Mouse (Mus musculus) liver, embryonic 11.5 days (tissue): ENCODE measurements at regions not wholly inside any gene's neighbourhood (a gene's known extent, or its start where the extent isn't known, plus 50 kb on each side); places are given as distances from the start of the nearest gene placed in this dataset.
A peak's percentile ranks its signal among the peaks of the same experiment; 100 is the strongest.

Experiments
- ATAC-seq: fragments of 200-750 bp; cut with Nextera tagmentation; replicated peaks from 2 replicates; pipeline ENCODE4 v1.8.0; 2017; ENCODE audit warnings: moderate number of reproducible peaks, mild to moderate bottlenecking, moderate TSS enrichment, moderate library complexity; ENCODE audit not compliant: low FRiP score
- DNase-seq: peaks from one replicate; pipeline ENCODE4 v3.0.0-alpha.2; 2017; ENCODE audit warnings: low spot score
- H3K27ac ChIP-seq: fragments of 300-500 bp; sonication (generic); 2 replicates; pipeline ENCODE4 v1.5.1; 2014; ENCODE audit warnings: mild to moderate bottlenecking, low read depth, low read length, control low read depth
- H3K27me3 ChIP-seq: fragments of 300-500 bp; sonication (generic); replicated peaks from 2 replicates; pipeline ENCODE4 v1.6.1; 2014; ENCODE audit warnings: low read length, mixed read lengths; ENCODE audit not compliant: control insufficient read depth, insufficient read depth
- H3K36me3 ChIP-seq: fragments of 300-500 bp; sonication (generic); 2 replicates; pipeline ENCODE4 v1.6.1; 2014; ENCODE audit warnings: mild to moderate bottlenecking, low read length, moderate library complexity, mixed read lengths; ENCODE audit not compliant: control insufficient read depth, insufficient read depth
- H3K4me1 ChIP-seq: fragments of 300-500 bp; sonication (generic); replicated peaks from 2 replicates; pipeline ENCODE4 v1.6.1; 2014; ENCODE audit warnings: low read length, mixed read lengths; ENCODE audit not compliant: control insufficient read depth, insufficient read depth
- H3K4me2 ChIP-seq: fragments of 300-500 bp; sonication (generic); 2 replicates; pipeline ENCODE4 v1.6.1; 2014; ENCODE audit warnings: mild to moderate bottlenecking, control low read depth, moderate library complexity
- H3K4me3 ChIP-seq: fragments of 300-500 bp; sonication (generic); 2 replicates; pipeline ENCODE4 v1.5.1; 2014; ENCODE audit warnings: low read depth, low read length, control low read depth
- H3K9ac ChIP-seq: fragments of 300-500 bp; sonication (generic); 2 replicates; pipeline ENCODE4 v1.6.1; 2014; ENCODE audit warnings: low read depth, low read length, control low read depth
- H3K9me3 ChIP-seq: fragments of 300-500 bp; sonication (generic); 2 replicates; pipeline ENCODE4 v1.6.1; 2016; ENCODE audit warnings: low read length, inconsistent platforms, mixed read lengths; ENCODE audit not compliant: control insufficient read depth
- WGBS: fragments of 180-500 bp; shearing (Covaris S2); extraction: QIAGEN DNeasy Blood & Tissue Kit; methylation state at CpG from one replicate; pipeline ENCODE4 v1.1.7; 2014; 5-methylcytosine and 5-hydroxymethylcytosine counted together

DNA sequence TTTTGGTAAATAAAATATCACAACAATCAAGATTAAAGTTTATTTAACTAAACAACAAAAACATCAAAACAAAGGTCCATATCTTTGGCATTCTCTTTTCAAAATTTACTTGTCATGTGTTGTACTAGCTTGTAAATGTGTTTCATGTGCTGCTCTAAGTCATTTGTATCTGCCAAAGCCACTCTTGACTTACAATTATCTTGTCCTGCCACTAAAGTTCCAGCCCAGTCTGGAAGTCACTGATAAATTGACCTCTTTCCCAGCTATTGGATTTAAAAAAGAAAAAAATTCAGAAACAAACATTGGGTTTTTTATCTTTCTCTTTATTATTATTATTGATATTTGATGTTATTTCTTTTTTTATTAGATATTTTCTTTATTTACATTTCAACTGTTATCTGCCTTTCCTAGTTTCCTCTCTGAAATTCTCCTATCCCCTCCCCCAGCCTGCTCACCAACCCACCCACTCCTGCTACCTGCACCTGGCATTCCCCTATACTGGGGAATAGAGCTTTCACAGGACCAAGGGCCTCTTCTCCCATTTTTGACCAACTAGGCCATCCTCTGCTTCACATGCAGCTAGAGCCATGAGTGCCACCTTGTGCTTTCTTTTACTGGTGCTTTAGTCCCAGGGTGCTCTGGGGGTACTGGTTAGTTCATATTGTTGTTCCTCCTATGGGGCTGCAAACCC, 1704.9 kb upstream of the Nudt12 start:
- H3K9ac ChIP-seq: no peak overlapping the region
- peak; percentile 81 for ATAC-seq
- no peaks in the 10 kb centered on the region for H3K27me3 ChIP-seq

GRCm38 (mm10) chr17:60717494-60717893, 1704.3 kb upstream of the Nudt12 start:
- Histone ChIP-seq H3K27ac (no peak overlapping the region), H3K9me3 (no peaks in the 10 kb centered on the region), H3K9ac (no peak overlapping the region), H3K36me3 (no peaks in the 10 kb centered on the region), H3K27me3 (no peaks in the 10 kb centered on the region), H3K4me3 (no peak overlapping the region), H3K4me2 (no peak overlapping the region), H3K4me1 (no peaks in the 10 kb centered on the region)
- DNase-seq (no peak), ATAC-seq (0 out of 2 replicates have a peak, but pooled peaks have one; percentile 36)
- WGBS: 68% methylated on average over 2 of the region's 2 CpGs

More for the DNA sequence above, 1704.9 kb upstream of the Nudt12 start:
- Histone ChIP-seq H3K9me3 (no peaks in the 10 kb centered on the region), H3K27ac (no peak overlapping the region), H3K36me3 (no peaks in the 10 kb centered on the region), H3K4me1 (no peaks in the 10 kb centered on the region), H3K4me2 (no peak overlapping the region), H3K4me3 (no peak overlapping the region)
- no peak for DNase-seq
